Mouse (Mus musculus): ENCODE data around the gene Gm20388. TPM values are rescaled to one million over a fixed set of nuclear protein-coding genes. Genes with fewer than 3 reads are reported as not detected.

Gm20388 gene
- total RNA-seq, 2 experiments from 2014 or later = not detected

DNA sequence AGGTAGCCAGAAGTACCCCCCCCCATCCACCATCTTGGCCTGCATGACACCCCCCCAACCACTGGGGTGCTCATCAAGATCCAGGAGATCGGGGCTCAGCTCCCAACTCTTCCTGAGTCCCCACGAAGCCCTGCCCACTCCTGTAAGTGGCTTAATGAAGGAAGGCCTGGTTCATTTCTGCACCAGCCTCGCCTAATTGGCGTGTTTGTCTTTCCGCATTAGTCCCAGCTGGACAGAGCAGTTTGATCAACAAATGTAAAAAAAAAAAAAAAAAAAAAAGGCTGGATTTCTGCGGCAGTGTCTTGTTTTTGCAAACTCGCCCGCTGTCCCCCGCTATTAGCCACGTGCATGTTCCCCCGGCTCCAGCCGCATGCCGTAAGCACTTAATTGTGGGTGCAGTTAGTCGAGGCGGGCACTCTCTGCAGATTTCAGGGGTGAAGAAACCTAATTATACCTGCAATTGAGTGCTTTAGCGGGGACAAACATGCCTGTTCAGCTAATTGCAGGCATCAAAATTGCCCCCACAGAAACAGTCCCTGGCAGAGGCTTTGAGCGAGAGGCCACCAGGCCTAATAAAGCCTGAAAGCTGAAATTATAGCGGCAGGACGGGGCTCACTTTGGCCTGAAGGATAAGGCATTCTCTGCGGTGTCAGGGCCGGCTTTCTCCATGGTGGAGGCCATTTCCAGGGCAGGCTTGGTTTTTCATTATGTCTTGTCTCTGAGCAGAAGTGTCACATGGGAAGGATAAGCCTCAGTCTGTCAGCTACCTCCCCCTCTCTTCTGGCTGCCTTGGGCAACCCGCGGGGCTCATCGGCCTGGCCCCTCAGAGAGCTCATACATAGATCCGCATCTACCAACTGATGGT lies 566.3 kb downstream of the Gm20388 start:
- DNase-seq (ENCODE audit: low spot score in 2 of 2) = no peak

DNA sequence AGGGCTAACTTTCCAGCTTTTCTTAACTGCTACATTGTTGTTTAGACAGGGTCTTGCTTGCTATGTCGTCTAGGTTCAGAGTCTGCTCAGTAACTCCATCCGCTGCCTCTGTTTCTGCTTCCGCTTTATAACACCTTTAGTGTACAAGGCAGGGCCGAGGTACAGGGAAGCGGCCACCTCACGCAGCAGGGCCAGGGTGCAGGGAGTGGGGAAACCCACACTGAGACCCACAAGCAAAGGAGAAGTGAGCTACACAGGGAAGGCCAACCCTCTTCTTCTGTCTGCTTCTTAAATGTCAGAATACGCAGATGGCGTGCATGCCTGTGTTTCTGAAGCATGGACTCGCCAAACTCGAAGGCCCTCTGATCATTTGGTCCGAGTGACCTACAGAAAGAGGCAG lies 568.1 kb downstream of the Gm20388 start:
- no peak for DNase-seq (ENCODE audit: low spot score in 2 of 2)

GRCm38 (mm10) chr8:120479691-120480090 lies 569.0 kb downstream of the Gm20388 start:
- DNase-seq (ENCODE audit: low spot score in 2 of 2) = no peak

- DNase-seq (ENCODE audit: low spot score in 2 of 2) = no peak
Observed at GRCm38 (mm10) chr8:120482015-120482689, 571.5 kb downstream of the Gm20388 start.

- DNase-seq (ENCODE audit: low spot score in 2 of 2) = peak in 1 of 2 experiments; percentile 52
Observed at GRCm38 (mm10) chr8:120484460-120484859, 573.8 kb downstream of the Gm20388 start.

DNA sequence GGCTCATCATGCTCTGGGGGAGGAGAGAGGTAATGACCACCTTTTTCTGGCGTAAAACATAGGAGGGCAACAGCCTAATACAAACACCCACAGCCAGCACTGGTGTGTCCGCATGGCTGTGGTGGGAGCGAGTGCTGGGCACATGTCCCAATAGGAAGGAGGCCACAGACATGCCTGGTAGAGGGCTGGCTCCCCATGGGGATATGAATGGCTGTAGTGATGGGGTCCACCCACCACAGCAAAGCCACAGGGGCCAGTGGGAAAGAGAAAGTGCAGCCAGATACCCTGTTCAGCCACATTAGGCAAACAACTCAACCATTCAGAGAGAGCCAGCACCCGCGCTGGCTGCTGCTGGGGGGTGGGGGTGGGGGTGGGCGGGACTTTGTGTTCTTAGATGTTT lies 574.5 kb downstream of the Gm20388 start:
- no peak for DNase-seq (ENCODE audit: low spot score in 2 of 2)

GRCm38 (mm10) chr8:120485551-120486476 lies 575.2 kb downstream of the Gm20388 start:
- no peak for DNase-seq (ENCODE audit: low spot score in 2 of 2)

- peak; percentile 73 to 76 for DNase-seq (ENCODE audit: low spot score in 2 of 2)
Observed at GRCm38 (mm10) chr8:120486477-120487376, 576.1 kb downstream of the Gm20388 start.

GRCm38 (mm10) chr8:120487377-120487728 lies 576.7 kb downstream of the Gm20388 start:
- no peak for DNase-seq (ENCODE audit: low spot score in 2 of 2)

GRCm38 (mm10) chr8:120487729-120488510 lies 577.3 kb downstream of the Gm20388 start:
- DNase-seq (ENCODE audit: low spot score in 2 of 2) = peak; percentile 77 to 83

DNA sequence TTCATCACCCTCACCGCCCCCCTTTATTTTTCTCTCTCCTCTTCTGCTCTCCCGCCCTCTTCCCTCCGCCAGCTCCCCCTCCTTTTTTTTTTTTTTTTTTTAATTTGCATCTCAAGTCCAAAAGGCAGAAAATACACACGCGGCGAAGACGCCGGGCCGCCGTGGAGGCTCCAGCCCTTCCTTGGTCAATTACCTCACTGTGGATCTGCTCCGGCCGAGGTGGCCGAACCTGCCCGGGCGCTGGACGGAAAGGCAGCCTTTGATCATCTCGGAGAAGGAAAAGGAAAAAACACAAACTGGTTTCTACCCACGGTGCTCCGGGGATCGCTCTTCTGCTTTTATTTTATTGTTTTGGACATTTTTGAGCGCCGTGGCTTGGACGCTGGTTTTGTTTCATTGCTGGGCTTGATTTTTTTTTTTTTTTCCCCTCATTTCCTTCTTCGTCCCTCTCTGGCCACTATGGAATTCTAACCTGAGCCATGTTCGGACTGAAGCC lies 578.0 kb downstream of the Gm20388 start:
- no peak for DNase-seq (ENCODE audit: low spot score in 2 of 2)

- DNase-seq (ENCODE audit: low spot score in 2 of 2) = peak in 1 of 2 experiments; percentile 71
Observed at GRCm38 (mm10) chr8:120489142-120489754, 578.6 kb downstream of the Gm20388 start.

GRCm38 (mm10) chr8:120489771-120490281 lies 579.2 kb downstream of the Gm20388 start:
- DNase-seq (ENCODE audit: low spot score in 2 of 2) = no peak

DNA sequence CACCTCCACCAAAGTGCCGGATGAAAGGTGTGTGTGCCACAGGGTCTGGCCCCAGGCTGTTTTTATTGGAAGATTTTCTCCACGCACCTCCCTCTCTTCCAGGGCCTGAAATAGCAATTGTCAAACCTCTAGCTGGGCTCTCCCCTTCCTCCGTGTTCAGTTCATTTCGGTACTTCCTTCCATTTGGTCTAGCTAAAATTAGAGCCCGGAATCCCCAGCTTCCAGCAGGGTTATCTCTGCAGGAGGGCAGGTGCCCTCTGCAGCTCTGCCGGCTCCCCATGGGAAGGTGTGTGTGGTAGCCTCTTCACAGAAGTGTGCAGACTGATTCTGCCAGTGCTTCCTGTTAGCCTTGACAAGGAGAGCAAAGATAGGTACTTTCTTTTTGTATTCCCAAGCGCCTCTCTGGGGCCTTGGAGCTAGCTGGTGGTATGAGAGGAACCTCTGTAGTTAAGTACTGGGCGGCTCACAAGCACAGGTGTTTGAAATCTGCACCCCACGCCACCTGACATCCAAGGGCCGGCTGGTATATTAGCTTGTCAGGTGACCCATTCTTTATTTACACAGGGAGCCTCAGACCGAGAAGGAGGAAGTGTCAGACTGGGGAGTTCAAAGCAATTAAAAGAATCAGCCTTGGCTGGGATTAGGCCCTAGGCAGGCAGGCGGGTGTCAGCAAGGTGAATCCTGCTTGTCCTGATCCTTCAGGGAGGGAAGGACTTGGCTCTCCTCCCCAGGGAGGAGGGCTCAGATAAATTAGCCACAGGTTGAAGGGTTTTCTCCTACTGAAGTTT lies 579.9 kb downstream of the Gm20388 start:
- no peak for DNase-seq (ENCODE audit: low spot score in 2 of 2)

DNA sequence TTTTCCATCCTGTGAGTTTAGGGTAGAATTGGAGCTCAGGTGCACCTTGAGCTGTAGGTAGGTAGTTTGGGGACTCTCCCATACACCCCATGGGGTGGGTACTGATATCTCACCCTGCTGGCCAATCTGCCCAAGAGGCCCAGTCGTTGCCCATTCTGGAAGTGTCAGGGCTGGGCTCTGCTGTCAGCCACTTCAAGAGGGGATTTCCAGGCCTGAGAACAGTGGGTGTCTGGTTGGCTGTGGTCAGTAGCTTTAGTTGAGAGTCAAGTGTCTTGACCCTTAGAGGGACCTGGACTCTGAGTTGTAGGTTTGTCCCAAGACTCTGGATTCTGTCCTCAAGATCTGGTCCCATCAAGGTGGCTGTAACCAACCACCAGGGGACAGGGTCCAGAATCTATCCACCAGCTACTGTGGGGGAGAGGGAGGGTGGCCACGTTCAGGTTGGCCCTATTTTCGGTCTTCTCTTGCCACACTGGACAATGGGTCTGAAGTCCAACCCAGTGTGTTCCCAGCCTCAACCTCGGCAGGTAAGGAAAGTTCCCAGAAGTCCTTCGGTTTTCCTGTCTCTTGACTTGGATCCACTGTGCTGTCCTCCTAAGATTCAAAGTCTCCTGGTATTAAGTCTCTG lies 580.6 kb downstream of the Gm20388 start:
- no peak for DNase-seq (ENCODE audit: low spot score in 2 of 2)

GRCm38 (mm10) chr8:120492193-120492880 lies 581.7 kb downstream of the Gm20388 start:
- no peak for DNase-seq (ENCODE audit: low spot score in 2 of 2)

DNA sequence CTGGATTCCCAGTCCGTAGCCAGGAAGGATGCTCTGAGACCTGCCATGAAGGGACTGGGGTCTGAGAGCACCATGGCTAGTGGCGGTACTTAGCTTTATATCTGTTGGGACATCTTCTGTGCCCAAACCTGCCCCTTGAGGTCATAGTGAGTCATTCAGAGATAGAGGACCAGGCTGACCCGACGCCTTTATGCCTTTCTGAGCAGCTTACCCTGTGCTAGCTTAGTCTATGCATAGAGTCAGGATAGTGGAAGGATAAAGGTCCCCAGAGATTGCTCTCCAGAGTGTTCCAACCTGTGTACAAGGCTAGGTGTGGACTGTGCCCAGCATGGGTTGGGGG lies 582.2 kb downstream of the Gm20388 start:
- no peak for DNase-seq (ENCODE audit: low spot score in 2 of 2)
